Comparison of ENCODE assay signal across 12 mouse cellular contexts in the genomic region with DNA sequence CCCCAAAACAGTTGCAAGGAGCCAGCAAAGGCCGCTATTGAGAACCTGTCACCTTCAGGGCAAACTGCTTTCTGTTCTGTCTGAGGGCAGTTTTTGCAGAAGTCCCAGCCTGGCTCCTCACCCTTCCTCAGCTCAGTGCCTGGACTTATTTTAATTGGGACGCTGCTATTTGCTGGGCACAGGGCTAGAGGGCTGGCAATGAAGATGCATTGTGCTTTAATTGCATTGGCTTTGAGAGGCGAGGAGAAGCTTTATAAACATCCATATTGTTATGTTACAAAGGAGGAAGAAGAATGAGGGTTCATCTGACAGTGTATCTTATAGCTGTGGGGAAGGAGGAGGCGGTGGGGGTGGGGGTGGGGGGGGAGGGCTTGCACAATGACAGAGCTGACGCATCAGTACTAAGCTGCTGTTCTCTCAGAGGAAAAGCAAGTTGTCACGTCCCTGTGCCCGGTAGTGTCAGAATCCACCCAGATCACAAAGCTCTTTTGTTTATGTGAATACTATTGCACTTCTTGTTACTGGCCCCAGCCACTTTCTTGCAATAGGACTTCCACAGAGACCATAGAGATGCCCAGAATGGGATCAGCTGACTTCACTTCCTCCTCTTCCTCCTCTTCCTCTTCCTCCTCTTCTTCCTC. TPM values are rescaled to one million over a fixed set of nuclear protein-coding genes. Genes with fewer than 3 reads are reported as not detected.
DNase-seq lines count a peak whose midpoint lies in the region; ATAC-seq lines count a peak whose summit lies in the region.
"Had no signal": no experiment of that assay in that cellular context is flagged by ENCODE, and none has a peak within 500 bp of the region (broad histone marks: within the 10 kb centered on the region; RNA-seq: fewer than 3 reads in every experiment).

No protein-coding gene starts in this region.

- 0 out of 2 replicates have a peak overlapping the region, but pooled peaks have one; percentile 8 for H3K9ac ChIP-seq in forebrain, embryonic 14.5 days (ENCODE audit: low read length)
- no peak overlapping the region for H3K9ac ChIP-seq in forebrain, embryonic 16.5 days (replicated peaks; ENCODE audit: low read depth, low read length)
- H3K9ac ChIP-seq in neural tube, embryonic 12.5 days: no peak overlapping the region

- ATAC-seq in forebrain, embryonic 14.5 days: no peak
- no peak for ATAC-seq in forebrain, embryonic 16.5 days
- ATAC-seq in neural tube, embryonic 12.5 days (ENCODE audit: low FRiP score, low read depth): no peak

- WGBS in forebrain, embryonic 14.5 days: 9% methylated on average over 7 of the region's 7 CpGs
- 10% methylated on average over 7 of the region's 7 CpGs for WGBS in forebrain, embryonic 16.5 days
- WGBS in neural tube, embryonic 12.5 days: 19% methylated on average over 7 of the region's 7 CpGs

- no peaks in the 10 kb centered on the region for H3K36me3 ChIP-seq in forebrain, embryonic 14.5 days (ENCODE audit: control insufficient read depth, insufficient read depth, low read length)
- H3K36me3 ChIP-seq in forebrain, embryonic 16.5 days (ENCODE audit: control insufficient read depth, insufficient read depth): no peaks in the 10 kb centered on the region
- no peaks in the 10 kb centered on the region for H3K36me3 ChIP-seq in neural tube, embryonic 12.5 days

- H3K4me1 ChIP-seq in forebrain, embryonic 14.5 days (ENCODE audit: control insufficient read depth, insufficient read depth, low read length): peaks cover 4% of the 10 kb centered on the region; the same call in 1 of the 2 replicates
- H3K4me1 ChIP-seq in forebrain, embryonic 16.5 days (replicated peaks; ENCODE audit: control insufficient read depth, insufficient read depth, low read length): peaks cover 19% of the 10 kb centered on the region
- peaks cover 23% of the 10 kb centered on the region for H3K4me1 ChIP-seq in neural tube, embryonic 12.5 days

- DNase-seq in forebrain, embryonic 14.5 days (ENCODE audit: low spot score): peak; percentile 45
- no peak for DNase-seq in neural tube, embryonic 10.5 days (ENCODE audit: extremely low spot score, low spot score)
- peak; percentile 58 for DNase-seq in induced T-regulatory cell, adult 2 months (ENCODE audit: low read depth)
- DNase-seq in retina, postnatal 1 day: peak; percentile 79
- DNase-seq in frontal cortex, postnatal 10 days (ENCODE audit: low spot score in 2 of 2): no peak
- no peak for DNase-seq in layer of hippocampus, postnatal 25 days (ENCODE audit: extremely low spot score in 1 of 2, low spot score in 1 of 2)
- DNase-seq: embryo, embryonic 11 days; heart, postnatal 10 days; midbrain, embryonic 14.5 days; thymus, postnatal 25 days had no signal

- H3K4me3 ChIP-seq in forebrain, embryonic 14.5 days (ENCODE audit: low read depth, low read length): no peak overlapping the region
- no peak overlapping the region for H3K4me3 ChIP-seq in forebrain, embryonic 16.5 days (replicated peaks; ENCODE audit: low read length)
- H3K4me3 ChIP-seq in neural tube, embryonic 12.5 days: no peak overlapping the region

- no peaks in the 10 kb centered on the region for H3K27me3 ChIP-seq in forebrain, embryonic 14.5 days (replicated peaks; ENCODE audit: control insufficient read depth, insufficient read depth, low read length)
- 0 out of 2 replicates have a peak, but pooled peaks cover 2% of the 10 kb centered on the region for H3K27me3 ChIP-seq in forebrain, embryonic 16.5 days (replicated peaks; ENCODE audit: control insufficient read depth, insufficient read depth, low read length)
- peaks cover 15% of the 10 kb centered on the region; the same call in 1 of the 2 replicates for H3K27me3 ChIP-seq in neural tube, embryonic 12.5 days (replicated peaks)

- no peak overlapping the region for H3K4me2 ChIP-seq in forebrain, embryonic 14.5 days (ENCODE audit: low read length)
- no peak overlapping the region for H3K4me2 ChIP-seq in forebrain, embryonic 16.5 days (ENCODE audit: low read length)
- H3K4me2 ChIP-seq in neural tube, embryonic 12.5 days (replicated peaks): 0 out of 2 replicates have a peak overlapping the region, but pooled peaks have one; percentile 4

- no peak overlapping the region for H3K27ac ChIP-seq in forebrain, embryonic 14.5 days (ENCODE audit: low read depth, low read length)
- H3K27ac ChIP-seq in forebrain, embryonic 16.5 days (ENCODE audit: low read length): no peak overlapping the region
- H3K27ac ChIP-seq in neural tube, embryonic 12.5 days: no peak overlapping the region

- no peaks in the 10 kb centered on the region for H3K9me3 ChIP-seq in forebrain, embryonic 14.5 days (replicated peaks; ENCODE audit: control insufficient read depth, low read length)
- H3K9me3 ChIP-seq in forebrain, embryonic 16.5 days (ENCODE audit: control insufficient read depth, low read length): no peaks in the 10 kb centered on the region
- H3K9me3 ChIP-seq in neural tube, embryonic 12.5 days: 0 out of 2 replicates have a peak, but pooled peaks cover 5% of the 10 kb centered on the region

RNA-seq across cellular contexts. Expression of a gene that starts 0.8 kb away (rescaled TPM):
- polyA plus RNA-seq in forebrain, embryonic 14.5 days (2014; fragmentation: Nextera tagmentation; extraction: Ambion mirVana): 13.8 and 18.1 TPM in 2 replicates
- polyA plus RNA-seq in forebrain, embryonic 16.5 days (2015; fragmentation: Nextera tagmentation; extraction: Ambion mirVana): 14.7 and 15.9 TPM in 2 replicates
- 17.4 and 24.1 TPM in 2 replicates for polyA plus RNA-seq in neural tube, embryonic 12.5 days (2016; fragmentation: Nextera tagmentation; extraction: Ambion mirVana)
- 10 to 100 TPM; 25.3 to 27.6 TPM for total RNA-seq in layer of hippocampus, postnatal 25 days (2021)

Comparison
In these comparisons a context has a peak if more than half of its experiments do, and no peak if none do; other contexts are left out.
1. DNase-seq: peak in forebrain, embryonic 14.5 days (single experiment), induced T-regulatory cell, adult 2 months (single experiment) and retina, postnatal 1 day (single experiment); none in neural tube, embryonic 10.5 days (single experiment), frontal cortex, postnatal 10 days (0 of 2) and layer of hippocampus, postnatal 25 days (0 of 2).